Mouse (Mus musculus) lung, postnatal 10 days (tissue): ENCODE measurements at regions not wholly inside any gene's neighbourhood (a gene's known extent, or its start where the extent isn't known, plus 50 kb on each side); places are given as distances from the start of the nearest gene placed in this dataset.
A peak's percentile ranks its signal among the peaks of the same experiment; 100 is the strongest.

Source experiments
- DNase-seq: peaks from one replicate; pipeline ENCODE4 v3.0.0; 2021

DNA sequence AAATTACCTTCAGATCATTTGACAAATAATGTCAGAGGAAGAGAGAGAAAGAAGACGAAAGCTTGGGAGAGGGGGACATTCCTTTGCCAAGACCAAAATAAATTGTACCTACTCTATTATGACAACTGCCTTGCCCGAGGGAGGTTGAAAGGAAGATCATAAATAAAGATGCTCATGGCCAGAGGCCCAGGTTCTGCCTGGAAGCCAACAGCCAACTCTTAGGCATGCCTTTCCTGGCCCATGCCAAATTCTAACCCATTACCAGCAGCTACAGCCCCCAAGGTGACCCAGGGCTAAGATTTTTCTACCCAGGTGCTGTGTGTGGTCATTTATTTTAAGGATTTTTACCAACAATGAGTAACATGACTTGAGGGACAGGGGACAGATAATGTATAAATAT is 54.9 kb downstream of the Cbln1 start:
- DNase-seq: no peak

DNA sequence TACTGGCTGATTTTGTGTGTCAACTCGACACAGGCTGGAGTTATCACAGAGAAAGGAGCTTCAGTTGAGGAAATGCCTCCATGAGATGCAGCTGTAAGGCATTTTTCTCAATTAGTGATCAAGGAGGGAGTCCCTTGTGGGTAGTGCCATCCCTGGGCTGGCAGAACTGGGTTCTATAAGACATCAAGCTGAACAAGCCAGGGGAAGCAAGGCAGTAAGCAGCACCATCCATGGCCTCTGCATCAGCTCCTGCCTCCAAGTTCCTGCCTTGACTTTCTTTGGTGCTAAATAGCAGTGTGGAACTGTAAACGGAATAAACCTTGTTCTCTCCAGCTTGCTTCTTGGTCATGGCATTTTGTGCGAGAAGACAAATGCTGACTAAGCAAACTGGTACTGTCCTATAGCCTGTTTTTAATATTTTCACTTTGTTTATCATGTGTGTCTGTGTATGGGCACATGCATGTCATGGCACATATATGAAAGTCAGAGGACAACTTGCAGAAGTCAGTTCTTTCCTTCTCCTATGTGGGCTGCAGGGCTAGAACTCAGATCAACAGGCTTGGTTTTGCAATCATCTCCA is 57.3 kb downstream of the Cbln1 start:
- DNase-seq: no peak

DNA sequence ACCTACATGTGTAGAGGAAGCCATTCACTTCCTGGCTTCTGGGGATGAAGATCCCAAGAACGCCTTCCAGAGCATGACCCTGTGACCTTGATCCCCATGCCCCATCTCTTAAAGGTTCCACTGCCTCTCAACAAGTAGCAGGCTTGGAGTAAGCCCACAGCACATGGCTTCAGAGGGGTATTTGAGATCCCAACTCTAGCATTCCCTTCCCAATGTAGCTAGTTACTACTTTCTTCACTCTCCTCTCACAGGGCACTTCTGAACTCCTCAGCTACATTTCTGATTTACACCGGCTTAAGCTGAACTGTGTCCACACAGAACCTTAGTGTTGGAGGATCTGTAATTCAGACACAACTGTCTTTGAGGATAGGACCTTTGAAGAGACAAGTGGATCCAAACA is 83.4 kb downstream of the Cbln1 start:
- no peak for DNase-seq

DNA sequence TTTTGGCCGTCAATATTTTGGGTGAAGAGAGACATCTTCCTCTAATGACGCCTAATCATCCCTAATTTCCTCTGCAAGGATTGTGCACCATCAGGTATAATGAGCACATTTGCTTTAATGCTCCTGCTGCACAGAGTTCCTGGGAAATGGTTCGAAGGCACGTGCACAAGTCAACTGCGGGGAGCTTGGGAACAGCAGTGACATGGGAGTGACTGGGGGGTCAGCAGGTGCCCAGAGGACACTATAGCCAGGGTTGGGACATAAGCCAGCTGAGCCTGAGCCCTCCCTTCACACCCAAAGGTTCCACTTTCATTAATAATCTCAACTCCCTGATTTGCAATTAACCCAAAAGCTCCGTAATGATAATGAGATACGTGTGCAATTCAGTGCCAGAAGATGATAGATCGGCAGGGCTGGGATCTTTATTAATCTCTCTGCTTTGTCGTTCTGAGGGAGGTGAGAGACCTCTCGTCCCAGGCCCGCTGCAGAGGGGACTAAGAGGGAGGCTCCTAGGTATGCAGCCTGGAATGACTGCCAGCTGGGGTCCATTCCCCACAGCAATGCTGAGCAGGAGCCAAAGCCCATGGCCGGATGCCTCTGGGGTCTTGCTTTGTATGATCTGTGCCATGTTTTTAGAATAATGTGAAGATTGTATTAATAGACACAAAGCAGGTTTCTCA is 88.7 kb downstream of the Cbln1 start:
- DNase-seq: no peak

- no peak for DNase-seq
Measured at GRCm38 (mm10) chr8:87382311-87382710, 90.1 kb downstream of the Cbln1 start.

DNA sequence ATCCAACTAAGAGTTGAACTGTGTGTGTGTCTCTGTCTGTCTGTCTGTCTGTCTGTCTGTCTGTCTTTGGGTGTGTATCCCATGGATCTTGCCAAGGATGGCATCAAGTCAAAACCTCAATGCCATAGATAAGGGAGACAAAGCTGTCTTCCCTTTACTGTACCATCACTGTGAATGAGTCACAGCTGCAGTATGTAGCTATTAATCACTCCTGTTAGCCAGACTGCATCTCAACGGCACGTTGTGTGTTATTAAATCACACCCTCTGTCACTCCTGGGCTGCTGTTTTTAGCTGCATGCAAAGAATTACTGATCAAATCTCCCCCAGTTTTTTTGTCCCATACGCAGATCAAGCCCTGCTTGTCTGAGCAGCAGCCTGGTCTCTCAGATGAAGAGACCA is 91.6 kb downstream of the Cbln1 start:
- no peak for DNase-seq

- DNase-seq: no peak
Measured at GRCm38 (mm10) chr8:87379296-87379695, 93.1 kb downstream of the Cbln1 start.

DNA sequence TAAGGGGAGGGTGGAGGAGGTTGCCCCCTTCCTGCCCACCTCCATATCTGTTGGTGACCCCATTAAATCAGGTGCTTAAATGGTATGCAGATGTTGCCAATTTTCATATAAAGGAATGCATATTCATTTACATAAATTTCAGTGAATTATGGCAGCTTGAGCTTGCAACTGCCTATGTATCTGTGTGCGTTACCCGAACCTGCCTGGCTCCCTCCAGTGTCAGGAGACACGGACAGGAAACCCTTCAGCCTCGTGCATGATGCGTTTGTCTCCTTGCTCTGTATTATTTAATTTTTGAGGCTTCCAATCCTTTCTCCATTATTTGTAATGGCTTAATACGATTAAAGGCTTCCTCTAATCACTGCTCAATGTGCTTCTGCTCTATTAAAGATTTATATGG is 98.4 kb downstream of the Cbln1 start:
- no peak for DNase-seq

DNA sequence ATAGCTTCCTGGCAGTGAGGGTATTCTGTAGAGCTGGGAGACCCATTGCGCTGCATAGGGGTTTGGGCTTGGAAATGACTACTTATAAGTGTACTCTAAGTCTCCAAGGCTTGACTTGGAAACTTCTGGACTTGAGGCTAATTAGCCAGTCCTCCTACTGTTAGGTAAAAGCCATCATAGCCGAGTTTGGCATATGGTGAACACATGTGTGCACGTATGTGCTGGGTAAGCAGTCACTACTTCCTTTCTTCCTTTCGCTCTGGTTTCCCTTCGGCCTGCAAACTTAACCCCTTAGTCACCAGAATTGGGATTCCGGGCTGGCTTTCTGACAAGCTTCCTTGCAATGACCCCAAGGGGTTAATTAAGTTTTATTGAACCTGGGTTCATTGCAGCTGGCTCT is 98.9 kb downstream of the Cbln1 start:
- no peak for DNase-seq

DNA sequence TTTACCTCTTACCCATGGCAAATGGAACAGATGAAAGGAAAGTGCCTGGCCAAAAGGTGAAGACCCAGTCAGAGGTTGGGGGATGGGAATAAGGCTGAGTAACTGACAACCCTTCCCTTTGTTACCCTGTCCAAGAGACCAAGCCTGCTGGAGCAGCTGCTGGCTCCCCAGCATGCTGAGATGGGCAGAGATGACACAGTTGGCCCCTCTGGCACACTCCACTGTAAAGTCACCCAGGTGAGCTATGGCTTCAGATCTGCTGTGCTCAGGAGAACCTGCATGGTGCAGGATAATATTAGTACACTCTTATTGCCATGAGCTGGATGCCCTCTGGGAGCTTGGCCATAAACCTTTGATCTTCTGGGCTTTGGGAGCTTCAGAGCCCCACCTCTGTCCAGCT is 100.3 kb downstream of the Cbln1 start:
- DNase-seq: no peak

GRCm38 (mm10) chr8:87370194-87370593 is 102.2 kb downstream of the Cbln1 start:
- no peak for DNase-seq

DNA sequence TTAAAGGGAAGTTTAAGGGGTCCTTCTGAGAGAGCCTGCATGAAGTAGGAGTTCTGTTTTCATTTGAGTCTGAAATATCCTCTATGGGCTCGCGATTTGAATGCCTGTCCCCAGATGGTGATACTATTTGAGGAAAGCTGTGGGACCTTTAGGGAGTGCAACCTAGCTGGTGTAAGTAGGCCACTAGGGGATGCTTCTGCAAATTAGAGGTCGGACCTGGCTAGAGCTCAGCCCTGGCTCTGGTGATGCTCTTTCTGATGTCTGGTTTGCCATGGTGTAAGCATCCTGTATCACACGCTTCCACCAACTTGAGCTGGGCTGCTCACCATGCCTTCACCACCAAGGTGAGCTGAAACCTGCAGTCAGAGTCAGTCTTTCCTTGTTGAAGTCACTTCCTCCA is 121.9 kb downstream of the Cbln1 start:
- no peak for DNase-seq

GRCm38 (mm10) chr8:87349781-87350181 is 122.6 kb downstream of the Cbln1 start:
- no peak for DNase-seq

DNA sequence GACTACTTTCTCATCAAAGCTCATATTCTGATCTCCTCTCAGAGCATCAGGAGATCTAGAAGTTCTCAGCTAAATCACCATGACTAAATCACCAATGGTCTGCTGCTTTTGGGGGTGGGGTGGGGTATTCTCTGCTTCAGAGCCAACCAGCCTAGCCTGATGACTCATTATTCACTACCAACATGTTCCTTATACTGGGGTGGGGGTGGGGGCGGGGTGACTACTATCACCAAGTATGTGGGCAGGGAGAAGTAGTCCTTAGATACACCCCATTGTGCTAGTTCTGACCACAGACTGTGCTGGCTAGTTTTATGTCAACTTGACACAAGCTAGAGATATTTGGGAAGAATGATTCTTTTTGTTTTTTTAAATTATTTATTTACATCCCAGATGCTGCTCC is 143.0 kb downstream of the Cbln1 start:
- DNase-seq: no peak

GRCm38 (mm10) chr8:87314570-87314969 is 157.8 kb downstream of the Cbln1 start:
- DNase-seq: no peak

DNA sequence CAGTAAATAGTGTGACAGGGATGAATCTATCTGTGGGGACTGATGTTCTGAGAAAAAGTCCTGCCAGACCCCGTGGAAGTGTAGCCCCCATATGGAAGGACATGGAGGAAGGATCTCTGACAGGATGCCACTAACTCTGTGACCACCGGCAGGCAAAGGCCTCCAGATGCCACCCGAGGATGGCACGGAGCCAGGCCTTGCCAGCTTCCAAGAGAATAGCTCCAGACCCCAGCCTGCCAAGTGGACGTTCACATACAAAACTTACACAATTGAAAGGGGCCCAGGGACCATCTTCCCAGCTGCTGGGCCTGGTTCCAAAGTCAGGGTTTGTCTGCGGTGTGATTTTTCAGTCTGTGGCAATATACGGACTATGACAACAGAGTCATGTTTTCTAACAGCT is 161.1 kb downstream of the Cbln1 start:
- peak; percentile 7 for DNase-seq

DNA sequence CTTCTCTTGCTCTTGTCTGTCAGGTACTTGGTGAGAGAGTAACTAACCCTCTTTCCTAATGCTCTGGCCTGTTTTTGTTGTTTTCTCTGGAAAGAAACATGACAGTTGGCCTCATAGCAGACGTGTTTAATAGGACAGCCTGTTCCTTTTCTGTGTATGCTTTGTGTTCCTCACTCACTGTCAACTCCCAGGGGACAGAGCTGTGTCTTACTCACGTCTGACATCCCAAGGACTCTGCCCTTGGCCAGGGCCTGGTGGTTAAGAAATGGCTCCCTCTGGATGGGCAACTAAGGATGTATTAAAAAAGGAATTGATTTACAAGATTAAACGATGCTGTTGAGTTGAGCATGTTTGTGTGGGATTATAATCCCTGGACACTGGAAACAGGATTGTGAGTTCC is 164.1 kb downstream of the Cbln1 start:
- no peak for DNase-seq

GRCm38 (mm10) chr8:87305001-87305400 is 167.4 kb downstream of the Cbln1 start:
- no peak for DNase-seq

DNA sequence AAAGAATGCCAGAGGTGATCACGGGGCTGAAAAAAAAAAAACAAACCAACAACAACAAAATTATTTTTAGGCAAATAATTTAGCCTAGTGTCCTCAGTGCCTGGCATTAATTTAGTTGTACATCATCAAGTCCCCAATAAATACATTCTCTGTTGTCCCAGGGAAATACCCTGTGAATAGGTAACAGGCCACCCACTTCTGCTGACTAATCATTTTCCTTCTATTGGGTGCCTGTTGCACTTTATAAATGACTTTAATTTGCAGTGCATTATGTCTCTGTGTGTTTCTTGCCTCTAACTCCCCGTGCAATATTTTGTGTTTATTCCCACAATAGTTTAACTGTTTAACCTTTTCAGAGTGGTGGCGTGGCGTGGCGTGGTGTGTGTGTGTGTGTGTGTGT is 168.9 kb downstream of the Cbln1 start:
- no peak for DNase-seq

DNA sequence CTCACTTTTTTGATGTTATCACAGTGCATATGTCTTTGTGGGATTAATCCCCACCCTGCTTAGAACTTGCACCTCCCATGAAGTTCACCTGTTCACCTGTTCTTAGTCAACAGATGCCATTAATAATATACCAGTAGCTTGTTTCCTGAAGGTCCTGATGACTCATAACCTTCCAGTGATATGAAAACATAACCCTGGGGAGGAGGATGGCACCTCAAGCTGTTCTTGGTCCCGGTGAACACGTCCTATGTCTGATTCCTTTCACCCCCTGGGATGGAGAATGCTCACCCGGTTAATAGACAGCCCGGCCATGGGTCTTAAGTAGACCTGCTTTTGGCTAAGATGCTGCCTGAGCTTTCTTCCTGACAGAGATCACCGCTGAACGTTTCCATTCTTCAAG is 174.6 kb downstream of the Cbln1 start:
- DNase-seq: no peak

- no peak for DNase-seq
Measured at GRCm38 (mm10) chr8:87297331-87297730, 175.1 kb downstream of the Cbln1 start.

- DNase-seq: no peak
Measured at GRCm38 (mm10) chr8:87286059-87286458, 186.3 kb downstream of the Cbln1 start.

DNA sequence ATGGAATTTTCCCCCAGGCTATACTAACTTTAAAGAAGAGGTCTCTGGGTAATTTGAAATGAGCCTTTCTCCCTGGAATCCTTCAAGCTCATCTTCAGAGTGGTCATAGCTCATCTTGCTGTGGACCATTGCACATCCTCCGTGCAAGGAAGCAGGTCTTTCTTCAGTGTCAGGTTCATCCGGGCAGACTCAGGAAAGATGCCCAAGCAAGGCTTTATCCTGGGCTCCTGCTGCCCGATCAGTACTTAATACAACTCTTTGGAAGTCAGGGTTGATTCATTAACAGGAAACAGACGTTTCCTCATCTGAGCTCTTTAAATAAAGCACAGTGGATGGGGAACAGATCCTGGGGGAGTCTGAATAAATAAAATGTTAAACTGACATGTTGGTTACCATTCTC is 188.1 kb downstream of the Cbln1 start:
- DNase-seq: peak; percentile 20

- DNase-seq: no peak
Measured at GRCm38 (mm10) chr8:87282511-87282910, 189.9 kb downstream of the Cbln1 start.

DNA sequence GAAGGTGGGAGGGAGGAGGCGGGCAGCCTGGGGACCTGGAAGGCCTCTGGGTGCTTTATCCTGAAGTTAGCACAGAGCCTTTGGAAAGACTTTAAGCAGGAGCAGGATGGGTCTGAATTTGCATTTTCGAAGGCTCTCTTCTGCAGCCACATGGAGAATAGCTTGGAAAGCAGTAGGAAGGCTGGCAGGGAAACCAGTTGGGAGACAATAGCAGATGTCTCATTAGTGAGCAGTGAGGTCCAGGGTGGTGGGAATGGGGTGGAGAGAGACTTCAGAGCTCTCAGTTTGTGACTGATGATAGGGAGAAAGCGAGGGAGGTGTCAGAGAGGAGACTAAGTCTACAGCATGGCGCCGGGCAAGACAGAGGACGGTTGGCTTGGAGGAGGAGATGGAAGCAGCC is 199.1 kb downstream of the Cbln1 start:
- no peak for DNase-seq
